Mouse (Mus musculus): ENCODE results near the gene Nhsl2.

GRCm38 (mm10) chrX:101953256-101953655, 104.1 kb downstream of the Nhsl2 start:
- TF ChIP-seq POLR2A (IDR thresholded peaks at IDR 0.05; ENCODE audit: extremely low read depth, insufficient read depth, low read length), result no peak
- TF ChIP-seq CTCF (IDR thresholded peaks at IDR 0.05; ENCODE audit: low read depth, low read length), result no peak
